Mouse (Mus musculus) MEL (cell line): ENCODE results near the gene Tmeff1. TPM values are rescaled to one million over a fixed set of nuclear protein-coding genes. Genes with fewer than 3 reads are reported as not detected.

Source experiments
- DNase-seq: peaks from one replicate; pipeline ENCODE4 v3.0.0; 2011; ENCODE audit warnings: low read depth, low spot score
- H3K27ac ChIP-seq: 2 replicates; pipeline ENCODE4 v1.5.1; 2012; ENCODE audit warnings: low read depth, mild to moderate bottlenecking, control low read depth, low read length, moderate library complexity; ENCODE audit not compliant: control insufficient read depth
- H3K27me3 ChIP-seq, 2 experiments: fragments of 150-350 bp in 1 of 2; sonication (generic) in 1 of 2; 2 replicates each; pipeline ENCODE4 v1.6.1; 2012; ENCODE audit warnings: low read length in 2 of 2, mild to moderate bottlenecking in 2 of 2, improper control_type of control experiment in 1 of 2, moderate library complexity in 1 of 2; ENCODE audit not compliant: insufficient read depth in 2 of 2, control insufficient read depth in 1 of 2
- H3K36me3 ChIP-seq, 2 experiments: 2 replicates each; pipeline ENCODE4 v1.6.1; 2012 to 2014; ENCODE audit warnings: low read length in 2 of 2, improper control_type of control experiment in 1 of 2, inconsistent platforms in 1 of 2, mild to moderate bottlenecking in 1 of 2; ENCODE audit not compliant: insufficient read depth in 2 of 2, control insufficient read depth in 1 of 2
- H3K4me1 ChIP-seq, 2 experiments: fragments of 150-350 bp in 1 of 2; sonication (generic) in 1 of 2; 2 replicates each; pipeline ENCODE4 v1.6.1; 2012; ENCODE audit warnings: low read length in 2 of 2, improper control_type of control experiment in 1 of 2, mild to moderate bottlenecking in 1 of 2; ENCODE audit not compliant: insufficient read depth in 2 of 2, control insufficient read depth in 1 of 2
- H3K4me3 ChIP-seq, 2 experiments: fragments of 150-350 bp in 1 of 2; sonication (generic) in 1 of 2; 2 replicates each; pipeline ENCODE4 v1.5.1; 2012; ENCODE audit warnings: low read depth in 2 of 2, low read length in 2 of 2, mild to moderate bottlenecking in 2 of 2, moderate library complexity in 2 of 2, control low read depth in 1 of 2, improper control_type of control experiment in 1 of 2; ENCODE audit not compliant: control insufficient read depth in 1 of 2, insufficient read depth in 1 of 2
- H3K79me2 ChIP-seq: 2 replicates; pipeline ENCODE4 v1.6.1; 2012; ENCODE audit warnings: mild to moderate bottlenecking, low read length, moderate library complexity; ENCODE audit not compliant: control insufficient read depth, poor library complexity, insufficient read depth
- H3K9ac ChIP-seq: 2 replicates; pipeline ENCODE4 v1.6.1; 2012; ENCODE audit warnings: low read depth, mild to moderate bottlenecking, control low read depth, low read length, moderate library complexity; ENCODE audit not compliant: control insufficient read depth, poor library complexity, severe bottlenecking
- H3K9me3 ChIP-seq: fragments of 150-350 bp; sonication (generic); replicated peaks from 2 replicates; pipeline ENCODE4 v1.6.1; 2012; ENCODE audit warnings: mild to moderate bottlenecking, low read length, improper control_type of control experiment, moderate library complexity; ENCODE audit not compliant: insufficient read depth
- CTCF ChIP-seq, 3 experiments: IDR thresholded peaks in 2 of 3; conservative IDR thresholded peaks in 1 of 3; 2 replicates each; pipeline ENCODE4 v1.5.1; 2011 to 2012; ENCODE audit warnings: low read length in 3 of 3, low read depth in 2 of 3, mild to moderate bottlenecking in 2 of 3, improper control_type of control experiment in 1 of 3, inconsistent platforms in 1 of 3, mixed read lengths in 1 of 3, moderate library complexity in 1 of 3; ENCODE audit not compliant: control insufficient read depth in 1 of 3, insufficient read depth in 1 of 3, poor library complexity in 1 of 3, severe bottlenecking in 1 of 3
- E2F4 ChIP-seq: IDR thresholded peaks from 2 replicates; pipeline ENCODE4 v1.6.1; 2011; ENCODE audit warnings: low read depth, low read length, improper control_type of control experiment, borderline replicate concordance
- ELF1 ChIP-seq: IDR thresholded peaks from 2 replicates; pipeline ENCODE4 v1.6.1; 2014; ENCODE audit warnings: low read depth, mild to moderate bottlenecking, inconsistent platforms, low read length, improper control_type of control experiment, moderate library complexity
- ETS1 ChIP-seq: IDR thresholded peaks from 2 replicates; pipeline ENCODE4 v1.6.1; 2012; ENCODE audit warnings: low read depth, mild to moderate bottlenecking, inconsistent platforms, low read length, improper control_type of control experiment, moderate library complexity
- GATA1 ChIP-seq: IDR thresholded peaks from 2 replicates; pipeline ENCODE4 v1.6.1; 2011; ENCODE audit warnings: low read depth, low read length, improper control_type of control experiment
- HCFC1 ChIP-seq: IDR thresholded peaks from 2 replicates; pipeline ENCODE4 v1.6.1; 2012; ENCODE audit warnings: low read depth, mild to moderate bottlenecking, inconsistent platforms, low read length, improper control_type of control experiment, moderate library complexity
- MAX ChIP-seq: IDR thresholded peaks from 2 replicates; pipeline ENCODE4 v1.6.1; 2011; ENCODE audit warnings: low read length, improper control_type of control experiment
- MEF2A ChIP-seq: IDR thresholded peaks from 2 replicates; pipeline ENCODE4 v1.6.1; 2014; ENCODE audit warnings: low read depth, mild to moderate bottlenecking, inconsistent platforms, low read length, improper control_type of control experiment; ENCODE audit not compliant: poor library complexity, insufficient replicate concordance, severe bottlenecking; ENCODE audit errors: extremely low read depth
- MYB ChIP-seq: IDR thresholded peaks from 2 replicates; pipeline ENCODE4 v1.6.1; 2011; ENCODE audit warnings: mild to moderate bottlenecking, low read depth, low read length, improper control_type of control experiment
- POLR2AphosphoS2 ChIP-seq: IDR thresholded peaks from 2 replicates; pipeline ENCODE4 v1.6.1; 2011; ENCODE audit warnings: low read length, improper control_type of control experiment
- RAD21 ChIP-seq: IDR thresholded peaks from 2 replicates; pipeline ENCODE4 v1.6.1; 2011; ENCODE audit warnings: mild to moderate bottlenecking, low read depth, low read length, improper control_type of control experiment
- SIN3A ChIP-seq: IDR thresholded peaks from 2 replicates; pipeline ENCODE4 v1.6.1; 2012; ENCODE audit warnings: low read length, improper control_type of control experiment, inconsistent platforms
- TAL1 ChIP-seq: IDR thresholded peaks from 2 replicates; pipeline ENCODE4 v1.6.1; 2012; ENCODE audit warnings: mild to moderate bottlenecking, inconsistent platforms, low read length, moderate library complexity, mixed read lengths
- TBP ChIP-seq: IDR thresholded peaks from 2 replicates; pipeline ENCODE4 v1.8.0; 2011; ENCODE audit warnings: low read depth, low read length, improper control_type of control experiment
- USF1 ChIP-seq: IDR thresholded peaks from 2 replicates; pipeline ENCODE4 v1.6.1; 2014; ENCODE audit warnings: low read depth, mild to moderate bottlenecking, inconsistent platforms, low read length, improper control_type of control experiment, moderate library complexity
- USF2 ChIP-seq, 2 experiments: IDR thresholded peaks; 2 replicates each; pipeline ENCODE4 v1.6.1; 2011 to 2012; ENCODE audit warnings: improper control_type of control experiment in 2 of 2, low read length in 2 of 2, borderline replicate concordance in 1 of 2, inconsistent platforms in 1 of 2, low read depth in 1 of 2, mild to moderate bottlenecking in 1 of 2; ENCODE audit not compliant: insufficient read depth in 1 of 2
- ZKSCAN1 ChIP-seq: IDR thresholded peaks from 2 replicates; pipeline ENCODE4 v1.6.1; 2012; ENCODE audit warnings: low read depth, mild to moderate bottlenecking, inconsistent platforms, low read length, improper control_type of control experiment, moderate library complexity
- ZNF384 ChIP-seq: IDR thresholded peaks from 2 replicates; pipeline ENCODE4 v1.6.1; 2012; ENCODE audit warnings: low read depth, mild to moderate bottlenecking, inconsistent platforms, low read length, improper control_type of control experiment
- polyA plus RNA-seq, 2 experiments: library from polyadenylated mRNA; stranded (reverse) in 1 of 2; unstranded in 1 of 2; fragments of >175 nt in 1 of 2; fragments of >200 nt in 1 of 2; gene quantifications; 2 replicates each; pipeline versions ENCODE4 v1.2.1 to v1.2.4; 2012; ENCODE audit warnings: low replicate concordance in 2 of 2, low read depth in 1 of 2; ENCODE audit not compliant: insufficient read length in 2 of 2, insufficient read depth in 1 of 2, missing spikeins in 1 of 2
- total RNA-seq: library from RNA; depleted of rRNA; stranded (reverse); fragments of 300-350 nt; gene quantifications from 2 replicates; pipeline ENCODE4 v1.2.3, GENCODE M21; 2012

Tmeff1 gene
- total and polyA plus RNA-seq, 3 experiments, result not detected

- no peak overlapping the region for H3K4me3 ChIP-seq
- H3K9me3 ChIP-seq, result no peaks in the 10 kb centered on the region
- H3K4me1 ChIP-seq, result no peaks in the 10 kb centered on the region
- TF ChIP-seq ETS1, result no peak
- TF ChIP-seq CTCF (IDR thresholded peaks at IDR 0.05 in 2 of 3, conservative IDR thresholded peaks at IDR 0.05 in 1 of 3; ENCODE audit: control insufficient read depth in 1 of 3, insufficient read depth in 1 of 3, low read depth in 2 of 3, low read length in 3 of 3, poor library complexity in 1 of 3, severe bottlenecking in 1 of 3), result no peak
- TF ChIP-seq USF1, result no peak
- no peak for TF ChIP-seq ZKSCAN1
- TF ChIP-seq HCFC1, result no peak
- no peak for TF ChIP-seq TAL1
- no peak for TF ChIP-seq RAD21
- no peak for TF ChIP-seq ZNF384
- TF ChIP-seq E2F4, result no peak
- no peak overlapping the region for H3K27ac ChIP-seq
- DNase-seq, result no peak
- H3K9ac ChIP-seq, result no peak overlapping the region
- no peaks in the 10 kb centered on the region for H3K27me3 ChIP-seq
- no peaks in the 10 kb centered on the region for H3K79me2 ChIP-seq
- no peaks in the 10 kb centered on the region for H3K36me3 ChIP-seq
These were observed 25.3 kb upstream of the Tmeff1 start for GRCm38 (mm10) chr4:48559652-48560051.

- no peak overlapping the region for H3K27ac ChIP-seq
- no peaks in the 10 kb centered on the region for H3K27me3 ChIP-seq
- no peaks in the 10 kb centered on the region for H3K4me1 ChIP-seq
- no peaks in the 10 kb centered on the region for H3K36me3 ChIP-seq
- no peak overlapping the region for H3K4me3 ChIP-seq
- H3K9me3 ChIP-seq, result no peaks in the 10 kb centered on the region
- no peaks in the 10 kb centered on the region for H3K79me2 ChIP-seq
- H3K9ac ChIP-seq, result no peak overlapping the region
- no peak for TF ChIP-seq POLR2AphosphoS2
- no peak for TF ChIP-seq GATA1
- TF ChIP-seq ELF1, result no peak
- TF ChIP-seq CTCF (IDR thresholded peaks at IDR 0.05 in 2 of 3, conservative IDR thresholded peaks at IDR 0.05 in 1 of 3; ENCODE audit: control insufficient read depth in 1 of 3, insufficient read depth in 1 of 3, low read depth in 2 of 3, low read length in 3 of 3, poor library complexity in 1 of 3, severe bottlenecking in 1 of 3), result no peak
- TF ChIP-seq MEF2A, result no peak
- no peak for TF ChIP-seq USF2 (IDR thresholded peaks at IDR 0.05; ENCODE audit: borderline replicate concordance in 1 of 2, insufficient read depth in 1 of 2, low read depth in 1 of 2, low read length in 2 of 2)
- no peak for TF ChIP-seq MYB
- no peak for TF ChIP-seq TBP
- TF ChIP-seq MAX, result no peak
- TF ChIP-seq SIN3A, result no peak
- DNase-seq, result no peak
These were observed 23.1 kb upstream of the Tmeff1 start for GRCm38 (mm10) chr4:48561824-48562223.
